Mouse (Mus musculus): Measurements from ENCODE around the gene Tas2r121. TPM values are rescaled to one million over a fixed set of nuclear protein-coding genes. Genes with fewer than 3 reads are reported as not detected.
"Not testable (repeated sequence)": the region's sequence is repeated elsewhere in the genome, so short reads cannot be mapped to it uniquely, and the experiment has no call there.

Tas2r121 gene
- total RNA-seq (2021): not detected
- long read RNA-seq, experiment 1: 0 reads
- long read RNA-seq, experiment 2: 0 reads

DNA sequence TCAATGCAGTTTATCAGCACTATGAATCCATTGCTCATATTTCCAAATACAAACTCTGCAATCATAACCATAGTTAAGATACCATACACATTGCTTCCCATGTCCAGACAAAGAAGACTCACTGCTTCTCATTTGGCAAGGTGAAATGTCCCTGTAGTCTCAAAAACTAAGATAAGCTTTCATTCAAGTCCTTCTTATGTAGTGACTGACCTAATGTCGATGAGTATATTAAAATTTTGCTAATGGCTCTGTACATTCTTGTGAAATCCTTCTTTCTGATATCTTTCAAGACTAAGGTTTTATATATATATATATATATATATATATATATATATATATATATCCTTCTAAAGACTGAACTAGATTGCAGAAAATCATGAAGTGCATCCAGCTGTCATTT, at the start of gene Tas2r121:
Gene Tas2r121, minus strand, starts transcription at position 101 of the 400 bp plus-strand sequence.
- no peak for TF ChIP-seq CTCF (IDR thresholded peaks at IDR 0.05)
- H3K4me3 ChIP-seq: no peak within 1 kb of the TSS
- intact Hi-C loops (cut with DNase I): no loop called here
- no peak for DNase-seq (ENCODE audit: extremely low spot score in 1 of 2, low spot score in 2 of 2)
- H3K27ac ChIP-seq: no peak within 1 kb of the TSS

GRCm38 (mm10) chr6:132750206-132750605, 49.4 kb upstream of the Tas2r121 start:
- H3K4me3 ChIP-seq: no peak overlapping the region
- no peak for TF ChIP-seq CTCF (IDR thresholded peaks at IDR 0.05)
- H3K27ac ChIP-seq: no peak overlapping the region
- DNase-seq (ENCODE audit: extremely low spot score in 1 of 2, low spot score in 2 of 2): no peak
- intact Hi-C loops (cut with DNase I): no loop called here

- DNase-seq (ENCODE audit: extremely low spot score in 1 of 2, low spot score in 2 of 2): no peak
- TF ChIP-seq CTCF (IDR thresholded peaks at IDR 0.05): no peak
- Histone ChIP-seq H3K4me3 (no peak within 1 kb of the TSS), H3K27ac (no peak within 1 kb of the TSS)
- intact Hi-C loops (cut with DNase I): no loop called here
Measured at GRCm38 (mm10) chr6:132737935-132738334, 37.1 kb upstream of the Tas2r121 start, which contains the start of gene Tas2r115. Tas2r115 (minus strand) TSS chr6:132738035.

- intact Hi-C loops (cut with DNase I): no loop called here
- no peak within 1 kb of the TSS for H3K4me3 ChIP-seq
Measured at GRCm38 (mm10) chr6:132711828-132712227, 11.0 kb upstream of the Tas2r121 start, which contains the start of gene Tas2r122. Tas2r122 (minus strand) TSS chr6:132711928.

GRCm38 (mm10) chr6:132691596-132691995, 9.2 kb downstream of the Tas2r121 start:
- DNase-seq (ENCODE audit: extremely low spot score in 1 of 2, low spot score in 2 of 2); H3K27ac ChIP-seq; intact Hi-C loops (cut with DNase I); H3K4me3 ChIP-seq: not testable (repeated sequence)

More at GRCm38 (mm10) chr6:132711828-132712227, 11.0 kb upstream of the Tas2r121 start, which contains the start of gene Tas2r122:
- DNase-seq (ENCODE audit: extremely low spot score in 1 of 2, low spot score in 2 of 2): no peak
- no peak within 1 kb of the TSS for H3K27ac ChIP-seq
- no peak for TF ChIP-seq CTCF (IDR thresholded peaks at IDR 0.05)

GRCm38 (mm10) chr6:132656653-132657052, 44.2 kb downstream of the Tas2r121 start, which contains the start of gene Tas2r120:
Tas2r120 (plus strand) TSS chr6:132656953.
- intact Hi-C loops (cut with DNase I): loop anchor here (10.0 kb wide), 1 partner anchor 1218 kb away; no protein-coding TSS in a partner anchor
- no peak within 1 kb of the TSS for H3K27ac ChIP-seq
- DNase-seq (ENCODE audit: extremely low spot score in 1 of 2, low spot score in 2 of 2): no peak
- H3K4me3 ChIP-seq: no peak within 1 kb of the TSS
- no peak for TF ChIP-seq CTCF (IDR thresholded peaks at IDR 0.05)

- no peak for DNase-seq (ENCODE audit: extremely low spot score in 1 of 2, low spot score in 2 of 2)
- Histone ChIP-seq H3K27ac (no peak within 1 kb of the TSS), H3K4me3 (no peak within 1 kb of the TSS)
- intact Hi-C loops (cut with DNase I): loop anchor here (10.0 kb wide), 1 partner anchor 1223 kb away; no protein-coding TSS in a partner anchor
- no peak for TF ChIP-seq CTCF (IDR thresholded peaks at IDR 0.05)
Measured at GRCm38 (mm10) chr6:132651426-132651825, 49.4 kb downstream of the Tas2r121 start, which contains the start of gene A630073D07Rik. A630073D07Rik (minus strand) TSS chr6:132651526.

Other genes with a start within 250 kb of the Tas2r121 start
- not detected for gene Prh1, start 131.2 kb downstream of the Tas2r121 start, total RNA-seq (2021)
- not detected for gene Prp2, start 105.1 kb downstream of the Tas2r121 start, total RNA-seq (2021)
- not detected for gene A630073D07Rik, start 49.5 kb downstream of the Tas2r121 start, total RNA-seq (2021)
- not detected for gene Tas2r120, start 44.1 kb downstream of the Tas2r121 start, total RNA-seq (2021)
- not detected for gene Tas2r122, start 10.9 kb upstream of the Tas2r121 start, total RNA-seq (2021)
- gene Tas2r115, start 37.0 kb upstream of the Tas2r121 start, total RNA-seq (2021): not detected
- not detected for gene Tas2r124, start 53.7 kb upstream of the Tas2r121 start, total RNA-seq (2021)
- not detected for gene Tas2r102, start 61.1 kb upstream of the Tas2r121 start, total RNA-seq (2021)
- gene Tas2r136, start 77.2 kb upstream of the Tas2r121 start, total RNA-seq (2021): not detected
- gene Tas2r117, start 101.8 kb upstream of the Tas2r121 start, total RNA-seq (2021): not detected
- gene Tas2r123, start 146.1 kb upstream of the Tas2r121 start, total RNA-seq (2021): not detected
- gene Tas2r116, start 154.4 kb upstream of the Tas2r121 start, total RNA-seq (2021): not detected
- gene Tas2r110, start 167.0 kb upstream of the Tas2r121 start, total RNA-seq (2021): not detected
- not detected for gene Tas2r113, start 192.0 kb upstream of the Tas2r121 start, total RNA-seq (2021)
- not detected for gene Tas2r125, start 208.6 kb upstream of the Tas2r121 start, total RNA-seq (2021)

Data from left cerebral cortex, adult 2 months (tissue).